Mouse (Mus musculus): ENCODE measurements around the gene Ank. TPM values are rescaled to one million over a fixed set of nuclear protein-coding genes. Genes with fewer than 3 reads are reported as not detected.

The Ank gene
- total RNA-seq, 2 experiments from 2014 or later: 173 to 176 TPM

DNA sequence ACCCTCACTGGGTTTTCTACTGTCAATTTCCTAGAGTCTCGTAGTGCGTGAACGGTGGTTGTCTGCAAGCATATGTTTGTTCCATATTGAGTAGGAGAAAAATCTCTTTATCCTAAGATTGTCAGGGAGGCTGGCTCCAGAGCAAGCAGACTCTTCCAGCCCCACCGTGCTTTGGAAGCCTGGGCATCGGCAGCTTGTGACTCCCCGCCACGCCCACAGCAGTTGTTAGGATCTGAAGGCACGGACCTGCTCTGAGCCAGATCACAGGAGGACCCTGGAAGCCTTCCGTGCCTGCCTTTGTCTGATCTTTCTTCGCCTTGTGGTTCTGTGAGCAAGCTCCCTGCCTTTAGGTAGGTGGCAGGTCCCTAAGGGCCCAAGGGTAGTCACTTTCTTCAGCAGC is 21.6 kb downstream of the Ank start:
- DNase-seq (ENCODE audit: low spot score in 2 of 2): peak; percentile 45 to 58
- intact Hi-C loops (cut with DNase I): loop anchor here (5.0 kb wide), 1 partner anchor 84 kb away; no protein-coding TSS in a partner anchor

DNA sequence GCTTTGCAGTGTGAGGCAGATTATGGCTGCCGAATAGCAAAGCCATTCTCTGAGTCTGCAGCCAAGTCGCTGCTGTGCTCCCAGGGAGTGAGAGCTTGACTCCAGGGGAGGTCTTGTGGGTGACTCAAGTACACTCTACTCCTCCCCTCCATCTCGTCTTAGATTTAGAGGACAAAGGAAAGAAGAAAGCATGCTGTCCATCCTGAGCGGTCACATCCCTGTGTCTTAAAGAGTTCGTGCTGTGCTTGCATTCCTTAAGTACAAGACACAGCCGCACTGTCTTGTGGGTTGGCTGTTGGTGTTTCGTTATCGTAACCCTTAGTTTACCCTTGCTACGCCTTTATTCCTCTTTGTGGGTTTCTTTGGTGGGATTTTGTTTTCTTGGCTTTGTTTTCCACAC is 24.2 kb downstream of the Ank start:
- intact Hi-C loops (cut with DNase I): no loop called here
- no peak for DNase-seq (ENCODE audit: low spot score in 2 of 2)

GRCm38 (mm10) chr15:27491425-27492070 is 25.1 kb downstream of the Ank start:
- DNase-seq (ENCODE audit: low spot score in 2 of 2): no peak
- intact Hi-C loops (cut with DNase I): no loop called here

DNA sequence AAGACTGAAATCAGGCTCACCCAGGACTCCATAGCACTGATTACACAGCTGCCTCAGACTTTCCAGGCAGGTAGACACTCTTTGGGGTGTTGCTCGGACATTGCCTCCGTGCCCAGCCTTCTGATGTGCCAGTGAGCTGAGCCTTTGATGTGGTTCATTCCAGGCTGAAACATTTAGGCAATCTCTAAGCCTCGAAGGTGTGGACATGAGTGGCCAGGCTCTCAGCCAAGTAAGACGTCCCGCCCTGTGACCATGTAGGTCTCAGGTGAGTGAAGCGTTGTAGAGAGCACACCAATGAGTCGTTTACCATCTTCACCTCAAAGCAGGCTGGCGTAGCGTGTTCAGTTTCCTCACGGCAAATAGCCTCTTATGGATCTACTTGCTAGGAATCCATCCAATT is 25.7 kb downstream of the Ank start:
- DNase-seq (ENCODE audit: low spot score in 2 of 2): no peak

DNA sequence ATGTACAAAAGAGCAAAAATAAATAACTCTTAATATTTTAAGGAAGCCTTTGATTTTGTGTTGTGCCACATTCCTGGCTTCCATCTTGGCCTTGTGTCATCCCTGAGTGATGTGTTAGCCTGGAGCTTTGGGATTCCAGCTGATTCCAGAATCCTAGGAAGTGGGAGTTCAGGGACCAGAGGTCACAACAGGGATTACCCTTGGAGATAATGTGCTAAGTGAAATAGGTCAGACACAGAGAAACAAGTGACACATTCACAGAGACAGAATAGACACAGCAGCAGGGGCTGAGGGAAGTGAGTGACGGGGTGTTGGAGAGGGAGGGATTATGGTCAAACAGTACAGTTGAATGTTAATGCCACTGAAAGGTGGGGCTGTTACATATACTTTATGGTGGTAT is 26.3 kb downstream of the Ank start:
- intact Hi-C loops (cut with DNase I): no loop called here
- DNase-seq (ENCODE audit: low spot score in 2 of 2): no peak

More for the DNA sequence above, 25.7 kb downstream of the Ank start:
- intact Hi-C loops (cut with DNase I): no loop called here

DNA sequence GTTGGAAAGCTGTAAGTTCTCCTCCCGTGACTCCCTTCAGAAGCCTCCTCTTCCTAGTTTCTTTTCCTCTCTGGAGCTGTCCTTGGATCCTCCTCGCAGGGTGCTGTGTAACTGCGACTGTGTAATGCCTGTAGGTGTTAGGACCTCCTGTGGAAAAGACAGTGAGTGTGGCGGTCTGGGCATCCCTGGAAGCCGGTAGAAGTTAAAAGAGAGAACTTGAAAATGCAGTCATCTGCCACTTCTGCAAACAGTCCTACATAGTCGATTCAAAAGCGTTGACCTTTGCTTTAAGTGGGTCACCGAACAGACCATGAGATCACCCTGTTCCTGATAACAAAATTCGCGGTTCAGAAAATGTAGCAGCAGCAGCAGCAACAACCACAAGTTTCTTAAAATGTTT is 27.0 kb downstream of the Ank start:
- intact Hi-C loops (cut with DNase I): no loop called here
- DNase-seq (ENCODE audit: low spot score in 2 of 2): no peak

DNA sequence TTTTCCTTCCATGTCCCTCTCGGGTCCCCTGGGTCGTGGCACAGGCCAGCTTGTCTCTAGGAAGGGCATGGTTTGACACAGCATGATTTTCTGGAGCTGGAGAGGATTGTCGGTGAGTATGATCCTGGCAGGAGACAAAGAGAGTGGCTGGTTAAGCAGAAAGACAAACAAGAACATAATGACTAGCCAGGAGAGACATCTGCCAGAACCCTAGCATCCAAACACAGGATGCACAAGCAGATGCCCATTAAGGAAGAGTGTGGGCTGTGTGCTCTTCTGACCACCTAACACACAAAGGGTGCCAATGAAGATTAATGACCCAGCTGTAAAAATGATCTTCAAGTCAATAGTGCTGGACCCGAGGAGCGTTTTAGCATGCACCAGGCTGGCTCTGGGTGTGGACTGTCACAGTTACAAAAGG is 29.5 kb downstream of the Ank start:
- no peak for DNase-seq (ENCODE audit: low spot score in 2 of 2)

GRCm38 (mm10) chr15:27496596-27497299 is 30.3 kb downstream of the Ank start:
- intact Hi-C loops (cut with DNase I): no loop called here
- no peak for DNase-seq (ENCODE audit: low spot score in 2 of 2)

More for the DNA sequence above, 29.5 kb downstream of the Ank start:
- intact Hi-C loops (cut with DNase I): no loop called here

- intact Hi-C loops (cut with DNase I): no loop called here
- DNase-seq (ENCODE audit: low spot score in 2 of 2): no peak
Observed at GRCm38 (mm10) chr15:27497300-27497997, 31.0 kb downstream of the Ank start.

DNA sequence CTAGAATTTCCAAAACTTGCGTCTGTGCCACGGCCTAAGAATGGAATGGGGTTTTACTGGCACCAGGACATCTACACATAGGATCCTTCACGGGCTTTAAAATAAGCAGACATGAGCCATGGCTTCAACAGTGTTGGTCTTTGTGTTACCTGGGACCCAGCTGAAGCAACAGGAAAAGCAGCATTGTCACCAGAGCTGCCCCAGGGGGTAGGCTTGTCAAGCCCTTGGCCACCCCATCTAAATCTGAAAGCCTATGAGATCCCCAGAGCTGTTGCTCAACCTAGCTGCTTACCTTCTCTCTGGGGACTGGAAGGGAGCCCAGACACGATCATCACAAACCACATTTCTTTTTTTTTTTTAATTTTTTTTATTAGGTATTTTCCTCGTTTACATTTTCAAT is 31.6 kb downstream of the Ank start:
- intact Hi-C loops (cut with DNase I): no loop called here
- no peak for DNase-seq (ENCODE audit: low spot score in 2 of 2)

GRCm38 (mm10) chr15:27500390-27500789 is 33.9 kb downstream of the Ank start:
- no peak for DNase-seq (ENCODE audit: low spot score in 2 of 2)
- intact Hi-C loops (cut with DNase I): no loop called here

DNA sequence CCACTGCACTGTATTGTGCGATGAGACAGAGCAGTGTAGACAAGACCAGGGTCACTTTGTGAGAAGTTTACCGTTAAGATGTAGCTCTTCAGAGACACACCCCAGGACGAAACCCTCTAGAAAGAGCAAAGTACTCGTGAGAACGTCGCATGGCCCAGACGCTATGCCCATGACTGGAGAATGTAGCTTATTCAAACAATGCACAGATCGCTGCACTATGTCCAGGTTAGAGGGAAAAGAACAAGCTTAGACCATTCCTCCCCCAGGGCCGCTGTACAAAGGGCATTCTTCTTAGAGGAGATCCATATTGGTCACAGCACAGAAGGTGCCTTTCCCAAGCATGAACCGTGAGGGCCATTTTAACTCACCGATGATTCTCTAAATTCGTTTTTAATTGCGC is 35.9 kb downstream of the Ank start:
- intact Hi-C loops (cut with DNase I): no loop called here
- DNase-seq (ENCODE audit: low spot score in 2 of 2): no peak

- intact Hi-C loops (cut with DNase I): no loop called here
- peak; percentile 73 to 85 for DNase-seq (ENCODE audit: low spot score in 2 of 2)
Observed at GRCm38 (mm10) chr15:27503221-27503620, 36.7 kb downstream of the Ank start.

DNA sequence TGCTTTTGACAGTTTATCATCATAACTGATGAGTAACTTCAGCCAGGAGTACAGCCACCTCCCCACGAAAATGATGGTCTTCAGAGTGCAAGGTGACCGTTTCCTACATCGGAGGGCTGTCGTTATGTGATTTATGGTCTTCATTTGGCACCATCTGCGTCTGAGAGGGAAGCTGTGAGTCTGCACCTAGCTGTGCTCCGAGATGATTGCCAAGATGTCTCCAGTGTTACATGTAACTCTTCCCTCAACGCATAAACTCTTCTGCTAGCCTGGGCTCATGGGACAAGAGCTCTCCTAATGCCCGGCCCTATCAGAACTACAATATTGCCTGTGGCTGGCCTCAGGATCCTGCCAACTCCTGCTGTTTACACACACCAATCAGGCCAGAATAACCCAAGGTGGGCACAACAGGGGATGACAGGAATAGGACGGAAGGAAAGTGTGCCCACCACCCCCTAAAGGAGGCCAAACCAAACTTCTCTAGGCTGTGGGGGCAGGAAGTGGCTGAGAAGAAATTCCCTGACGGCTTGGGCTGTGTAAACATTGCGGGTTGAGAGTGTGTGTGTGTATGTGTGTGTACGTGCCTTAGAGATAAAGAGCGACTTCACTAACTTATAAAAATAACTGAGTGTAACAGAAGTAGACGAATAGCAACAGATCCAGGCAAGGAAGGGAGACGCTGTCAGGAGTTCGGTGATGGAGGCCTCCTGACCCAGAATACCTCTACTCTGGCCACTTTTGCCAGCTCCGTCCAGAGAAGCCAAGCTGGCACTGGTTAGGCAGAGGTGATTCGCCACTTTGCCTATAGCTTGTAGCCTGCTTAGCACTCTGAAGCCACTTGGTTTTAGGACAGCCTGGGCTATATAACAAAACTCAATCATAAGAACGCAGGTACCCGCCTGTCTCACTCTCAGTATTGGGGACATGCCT is 37.6 kb downstream of the Ank start:
- intact Hi-C loops (cut with DNase I): no loop called here
- no peak for DNase-seq (ENCODE audit: low spot score in 2 of 2)

- intact Hi-C loops (cut with DNase I): no loop called here
- no peak for DNase-seq (ENCODE audit: low spot score in 2 of 2)
Observed at GRCm38 (mm10) chr15:27506127-27506886, 39.8 kb downstream of the Ank start.

GRCm38 (mm10) chr15:27506893-27507596 is 40.6 kb downstream of the Ank start:
- intact Hi-C loops (cut with DNase I): no loop called here
- DNase-seq (ENCODE audit: low spot score in 2 of 2): no peak

DNA sequence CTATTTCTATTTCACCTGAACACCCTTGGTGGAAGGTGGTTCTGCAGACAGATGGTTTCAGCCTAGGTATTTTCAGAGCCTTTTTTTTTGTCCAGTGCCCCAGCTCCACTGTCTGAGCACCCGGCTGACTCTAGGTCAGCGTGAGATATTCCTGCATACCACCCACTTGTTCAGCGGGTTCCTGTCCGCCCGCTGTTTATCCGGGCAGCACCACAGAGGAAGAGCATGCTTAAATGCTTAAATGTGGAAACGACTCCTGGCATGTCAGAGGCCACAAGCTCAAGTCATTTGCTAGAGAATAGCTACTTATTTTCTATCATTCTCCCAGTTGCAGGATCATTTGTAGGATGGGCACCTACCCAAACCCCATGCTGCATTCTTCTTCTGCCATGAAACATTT is 41.7 kb downstream of the Ank start:
- DNase-seq (ENCODE audit: low spot score in 2 of 2): no peak
- intact Hi-C loops (cut with DNase I): no loop called here

GRCm38 (mm10) chr15:27508982-27509381 is 42.5 kb downstream of the Ank start:
- DNase-seq (ENCODE audit: low spot score in 2 of 2): peak; percentile 64 to 70
- intact Hi-C loops (cut with DNase I): no loop called here

Data from left cerebral cortex, postnatal 14 days (tissue).